Mouse (Mus musculus) adrenal gland, postnatal 14 days (tissue): ENCODE measurements around the gene Crabp2. TPM values are rescaled to one million over a fixed set of nuclear protein-coding genes. Genes with fewer than 3 reads are reported as not detected.
"Not testable (repeated sequence)": the region's sequence is repeated elsewhere in the genome, so short reads cannot be mapped to it uniquely, and the experiment has no call there.

Source experiments
- DNase-seq: peaks from one replicate; pipeline ENCODE4 v3.0.0; 2021; ENCODE audit warnings: mixed read lengths
- long read RNA-seq, 2 experiments: library from polyadenylated mRNA; stranded (forward); transcript quantifications; one replicate each; pipeline ENCODE4 v2.0.0; 2021
- total RNA-seq: library from RNA; stranded (reverse); gene quantifications from 2 replicates; pipeline ENCODE4 v1.2.3, GENCODE M21; 2021

Gene Crabp2
- total RNA-seq = not detected in 2 replicates
- long read RNA-seq, experiment 1 = 0 reads
- long read RNA-seq, experiment 2 = 0 reads

GRCm38 (mm10) chr3:87948378-87949265 is at the start of gene Crabp2:
Crabp2 (plus strand) TSS chr3:87948666.
- no peak for DNase-seq

GRCm38 (mm10) chr3:87899266-87899665 is 49.2 kb upstream of the Crabp2 start:
- DNase-seq = no peak

GRCm38 (mm10) chr3:87899776-87900175 is 48.7 kb upstream of the Crabp2 start:
- no peak for DNase-seq

- no peak for DNase-seq
These were observed 47.3 kb upstream of the Crabp2 start for GRCm38 (mm10) chr3:87901036-87901624.

- DNase-seq = not testable (repeated sequence)
These were observed 46.5 kb upstream of the Crabp2 start for GRCm38 (mm10) chr3:87901959-87902358.

GRCm38 (mm10) chr3:87903821-87904220 is 44.6 kb upstream of the Crabp2 start:
- no peak for DNase-seq

- DNase-seq = peak; percentile 98
These were observed 42.5 kb upstream of the Crabp2 start, which contains the start of gene Hdgf for GRCm38 (mm10) chr3:87905880-87906485. Hdgf (plus strand) TSS chr3:87906321.

GRCm38 (mm10) chr3:87906601-87906980 is 41.9 kb upstream of the Crabp2 start:
- peak; percentile 75 for DNase-seq

GRCm38 (mm10) chr3:87906981-87907857 is 41.2 kb upstream of the Crabp2 start:
- DNase-seq = peak; percentile 57

GRCm38 (mm10) chr3:87907906-87908305 is 40.6 kb upstream of the Crabp2 start:
- peak; percentile 14 for DNase-seq

GRCm38 (mm10) chr3:87909381-87909780 is 39.1 kb upstream of the Crabp2 start:
- DNase-seq = peak; percentile 11

GRCm38 (mm10) chr3:87909874-87910273 is 38.6 kb upstream of the Crabp2 start:
- DNase-seq = peak; percentile 41

GRCm38 (mm10) chr3:87910573-87911141 is 37.8 kb upstream of the Crabp2 start:
- peak; percentile 92 for DNase-seq

- DNase-seq = no peak
These were observed 35.0 kb upstream of the Crabp2 start for GRCm38 (mm10) chr3:87913491-87913890.

- DNase-seq = no peak
These were observed 34.6 kb upstream of the Crabp2 start for GRCm38 (mm10) chr3:87913891-87914290.

- no peak for DNase-seq
These were observed 31.5 kb upstream of the Crabp2 start for GRCm38 (mm10) chr3:87916990-87917389.

- DNase-seq = no peak
These were observed 29.9 kb upstream of the Crabp2 start for GRCm38 (mm10) chr3:87918551-87918950.

- peak; percentile 86 for DNase-seq
These were observed 28.9 kb upstream of the Crabp2 start, which contains the start of gene Mrpl24 for GRCm38 (mm10) chr3:87919336-87920108. Mrpl24 (plus strand) TSS chr3:87919506.

- DNase-seq = no peak
These were observed 28.1 kb upstream of the Crabp2 start for GRCm38 (mm10) chr3:87920270-87920943.

- DNase-seq = peak; percentile 65
These were observed 23.5 kb upstream of the Crabp2 start for GRCm38 (mm10) chr3:87924996-87925395.
